Mouse (Mus musculus): ENCODE measurements around the gene Bmi1. TPM values are rescaled to one million over a fixed set of nuclear protein-coding genes. Genes with fewer than 3 reads are reported as not detected.

The Bmi1 gene
- polyA plus RNA-seq (2014; fragmentation: Nextera tagmentation; extraction: Ambion mirVana): 17.7 and 19.6 TPM in 2 replicates

DNA sequence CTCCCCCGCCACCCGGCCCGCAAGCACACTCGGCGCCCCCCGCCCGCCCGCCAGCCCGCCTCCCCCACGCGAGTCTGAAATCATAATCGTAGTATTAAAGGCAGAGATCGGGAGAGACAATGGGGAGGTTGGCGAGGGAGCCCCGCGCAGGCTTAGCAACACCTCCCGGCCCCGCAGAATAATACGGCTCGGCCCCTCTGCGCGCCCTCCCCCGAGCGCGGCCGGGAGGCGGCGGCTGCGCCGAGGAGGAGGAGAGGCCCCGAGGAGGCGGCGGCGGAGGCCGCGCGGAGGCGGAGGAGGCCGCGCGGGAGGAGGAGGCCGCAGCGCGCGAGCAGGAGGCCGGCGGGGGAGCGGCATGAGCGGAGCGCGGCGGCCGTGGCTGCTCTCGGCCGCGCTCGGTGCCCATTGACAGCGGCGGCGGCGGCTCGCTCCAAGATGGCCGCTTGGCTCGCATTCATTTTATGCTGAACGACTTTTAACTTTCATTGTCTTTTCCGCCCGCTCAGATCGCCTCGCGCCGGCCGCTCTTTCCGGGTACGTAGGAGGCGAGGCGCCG lies at the start of gene Bmi1:
Gene Bmi1 (plus strand): TSS at position 83 of the 556 bp plus-strand sequence.
- Histone ChIP-seq H3K4me2 (ENCODE audit: low read length) (peak within 1 kb of the TSS; percentile 89), H3K4me3 (ENCODE audit: control insufficient read depth in 1 of 2, insufficient read depth in 1 of 2, low read depth in 1 of 2, low read length in 2 of 2) (peak within 1 kb of the TSS; percentile 90 to 99), H3K4me1 (ENCODE audit: control insufficient read depth in 2 of 2, insufficient read depth in 2 of 2, low read length in 2 of 2) (peaks cover 9 to 16% of the 10 kb centered on the region in 2 experiments), H3K36me3 (ENCODE audit: control insufficient read depth, insufficient read depth, low read length) (peaks cover 8% of the 10 kb centered on the region; the same call in 1 of the 2 replicates), H3K9ac (ENCODE audit: low read length) (peak within 1 kb of the TSS; percentile 95), H3K27ac (replicated peaks in 1 of 2; ENCODE audit: control insufficient read depth in 1 of 2, insufficient read depth in 1 of 2, low read depth in 2 of 2, low read length in 2 of 2) (peak within 1 kb of the TSS; percentile 91 to 94), H3K9me3 (ENCODE audit: control insufficient read depth, low read length) (no peaks in the 10 kb centered on the region), H3K27me3 (ENCODE audit: control insufficient read depth, insufficient read depth, low read length) (peaks cover 17% of the 10 kb centered on the region)
- under 1% methylated on average over 57 of the region's 77 CpGs for WGBS
- peak; percentile 31 for ATAC-seq (ENCODE audit: insufficient number of reproducible peaks, insufficient read depth, low FRiP score, low read depth)

DNA sequence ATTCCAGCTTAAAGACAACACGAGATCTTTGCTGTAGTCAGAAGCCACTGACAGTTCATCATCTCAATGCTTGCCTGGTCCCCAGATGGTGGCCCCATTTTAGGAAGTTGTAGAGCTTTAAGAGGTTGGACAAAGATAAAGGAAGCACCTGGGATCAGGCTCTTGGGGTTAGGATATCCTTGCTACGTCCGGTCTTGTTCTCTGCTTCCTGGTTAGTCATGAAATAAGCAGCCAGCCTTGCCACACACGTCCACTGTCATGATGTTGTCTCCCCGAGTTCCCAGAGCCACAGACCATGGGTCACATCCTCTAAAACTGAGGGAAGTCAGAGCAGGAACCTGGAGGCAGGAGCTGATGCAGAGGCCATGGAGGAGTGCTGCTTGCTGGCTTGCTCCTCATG lies 46.3 kb upstream of the Bmi1 start:
- H3K4me3 ChIP-seq (ENCODE audit: control insufficient read depth in 1 of 2, insufficient read depth in 1 of 2, low read depth in 1 of 2, low read length in 2 of 2): no peak overlapping the region
- H3K4me1 ChIP-seq (ENCODE audit: control insufficient read depth in 2 of 2, insufficient read depth in 2 of 2, low read length in 2 of 2): peaks cover 0 to 2% of the 10 kb centered on the region in 2 experiments; a peak in 2 of 4 replicates
- no peaks in the 10 kb centered on the region for H3K36me3 ChIP-seq (ENCODE audit: control insufficient read depth, insufficient read depth, low read length)
- H3K9ac ChIP-seq (ENCODE audit: low read length): no peak overlapping the region
- ATAC-seq (ENCODE audit: insufficient number of reproducible peaks, insufficient read depth, low FRiP score, low read depth): no peak
- H3K4me2 ChIP-seq (ENCODE audit: low read length): no peak overlapping the region
- no peaks in the 10 kb centered on the region for H3K9me3 ChIP-seq (ENCODE audit: control insufficient read depth, low read length)
- H3K27ac ChIP-seq (replicated peaks in 1 of 2; ENCODE audit: control insufficient read depth in 1 of 2, insufficient read depth in 1 of 2, low read depth in 2 of 2, low read length in 2 of 2): no peak overlapping the region
- H3K27me3 ChIP-seq (ENCODE audit: control insufficient read depth, insufficient read depth, low read length): no peaks in the 10 kb centered on the region
- 62% methylated on average over 5 of the region's 5 CpGs for WGBS

DNA sequence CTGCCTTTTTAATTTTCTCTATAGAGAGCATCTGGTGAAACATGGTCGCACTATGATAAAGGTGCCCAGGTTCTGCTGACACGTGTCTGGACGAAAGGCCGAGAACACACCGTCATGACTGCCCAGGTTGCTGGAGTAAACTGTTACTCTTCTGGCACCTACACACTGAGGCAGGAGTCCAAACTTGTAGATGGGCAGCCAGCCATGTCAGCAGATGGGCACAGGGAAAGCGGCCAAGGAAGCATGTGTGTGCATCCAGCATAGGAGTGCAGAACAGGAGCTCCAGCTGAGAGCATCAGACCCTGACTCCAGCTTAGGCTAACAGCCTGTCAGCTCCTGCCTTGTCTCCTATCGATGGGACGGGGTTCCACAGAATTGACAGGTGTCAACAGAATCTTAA lies 41.8 kb upstream of the Bmi1 start:
- Histone ChIP-seq H3K4me1 (ENCODE audit: control insufficient read depth in 2 of 2, insufficient read depth in 2 of 2, low read length in 2 of 2) (no peaks in the 10 kb centered on the region), H3K9ac (ENCODE audit: low read length) (no peak overlapping the region), H3K27ac (replicated peaks in 1 of 2; ENCODE audit: control insufficient read depth in 1 of 2, insufficient read depth in 1 of 2, low read depth in 2 of 2, low read length in 2 of 2) (no peak overlapping the region), H3K9me3 (ENCODE audit: control insufficient read depth, low read length) (0 out of 2 replicates have a peak, but pooled peaks cover 3% of the 10 kb centered on the region), H3K36me3 (ENCODE audit: control insufficient read depth, insufficient read depth, low read length) (no peaks in the 10 kb centered on the region), H3K27me3 (ENCODE audit: control insufficient read depth, insufficient read depth, low read length) (no peaks in the 10 kb centered on the region), H3K4me2 (ENCODE audit: low read length) (no peak overlapping the region), H3K4me3 (ENCODE audit: control insufficient read depth in 1 of 2, insufficient read depth in 1 of 2, low read depth in 1 of 2, low read length in 2 of 2) (no peak overlapping the region)
- 85% methylated on average over 8 of the region's 8 CpGs for WGBS
- ATAC-seq (ENCODE audit: insufficient number of reproducible peaks, insufficient read depth, low FRiP score, low read depth): no peak

DNA sequence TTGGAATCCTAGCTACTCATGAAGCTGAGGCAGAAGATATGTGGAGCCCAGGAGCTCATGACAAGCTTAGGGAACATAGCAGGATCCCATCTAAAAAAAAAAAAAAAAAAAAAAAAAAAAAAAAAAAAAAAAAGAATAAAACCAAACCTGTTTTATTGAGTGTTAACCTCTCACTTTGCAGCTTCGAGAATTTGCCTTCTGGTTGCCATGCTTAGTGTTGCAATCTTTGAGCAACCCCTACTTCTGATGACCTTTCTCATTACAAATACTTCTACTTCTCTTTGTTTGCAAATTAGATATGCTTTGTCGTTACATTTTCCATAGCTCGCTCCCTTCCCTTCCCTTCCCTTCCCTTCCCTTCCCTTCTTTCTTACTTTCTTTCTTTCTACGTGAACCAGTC lies 28.3 kb upstream of the Bmi1 start:
- Histone ChIP-seq H3K27me3 (ENCODE audit: control insufficient read depth, insufficient read depth, low read length) (no peaks in the 10 kb centered on the region), H3K4me3 (ENCODE audit: control insufficient read depth in 1 of 2, insufficient read depth in 1 of 2, low read depth in 1 of 2, low read length in 2 of 2) (no peak overlapping the region), H3K9ac (ENCODE audit: low read length) (no peak overlapping the region), H3K4me2 (ENCODE audit: low read length) (no peak overlapping the region), H3K36me3 (ENCODE audit: control insufficient read depth, insufficient read depth, low read length) (no peaks in the 10 kb centered on the region), H3K9me3 (ENCODE audit: control insufficient read depth, low read length) (no peaks in the 10 kb centered on the region), H3K27ac (replicated peaks in 1 of 2; ENCODE audit: control insufficient read depth in 1 of 2, insufficient read depth in 1 of 2, low read depth in 2 of 2, low read length in 2 of 2) (no peak overlapping the region), H3K4me1 (ENCODE audit: control insufficient read depth in 2 of 2, insufficient read depth in 2 of 2, low read length in 2 of 2) (no peaks in the 10 kb centered on the region)
- ATAC-seq (ENCODE audit: insufficient number of reproducible peaks, insufficient read depth, low FRiP score, low read depth): no peak
- 73% methylated on average over 3 of the region's 4 CpGs for WGBS

DNA sequence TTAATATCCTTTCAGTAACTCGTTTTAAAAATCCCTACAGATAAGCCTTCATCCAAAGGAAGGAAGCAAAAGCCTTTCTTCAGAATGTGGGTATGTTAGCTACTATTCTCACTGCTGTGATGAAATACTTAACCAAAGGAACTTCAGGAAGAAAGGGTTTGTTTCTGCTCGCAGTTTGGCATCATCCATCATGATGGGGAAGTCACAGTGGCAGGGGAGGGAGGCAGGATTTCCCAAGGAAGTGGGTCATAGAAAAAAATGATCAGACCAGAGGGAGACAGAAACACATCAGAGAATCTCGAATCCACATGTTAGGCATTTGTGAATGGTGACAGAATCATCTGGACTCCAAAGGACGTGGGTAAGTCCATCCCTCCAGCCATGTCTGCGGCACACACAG lies 22.0 kb upstream of the Bmi1 start:
- Histone ChIP-seq H3K27ac (replicated peaks in 1 of 2; ENCODE audit: control insufficient read depth in 1 of 2, insufficient read depth in 1 of 2, low read depth in 2 of 2, low read length in 2 of 2) (no peak overlapping the region), H3K4me2 (ENCODE audit: low read length) (no peak overlapping the region), H3K9ac (ENCODE audit: low read length) (no peak overlapping the region), H3K4me3 (ENCODE audit: control insufficient read depth in 1 of 2, insufficient read depth in 1 of 2, low read depth in 1 of 2, low read length in 2 of 2) (no peak overlapping the region), H3K27me3 (ENCODE audit: control insufficient read depth, insufficient read depth, low read length) (no peaks in the 10 kb centered on the region), H3K4me1 (ENCODE audit: control insufficient read depth in 2 of 2, insufficient read depth in 2 of 2, low read length in 2 of 2) (no peaks in the 10 kb centered on the region), H3K9me3 (ENCODE audit: control insufficient read depth, low read length) (no peaks in the 10 kb centered on the region), H3K36me3 (ENCODE audit: control insufficient read depth, insufficient read depth, low read length) (no peaks in the 10 kb centered on the region)
- ATAC-seq (ENCODE audit: insufficient number of reproducible peaks, insufficient read depth, low FRiP score, low read depth): no peak
- 60% methylated on average over 5 of the region's 5 CpGs for WGBS

DNA sequence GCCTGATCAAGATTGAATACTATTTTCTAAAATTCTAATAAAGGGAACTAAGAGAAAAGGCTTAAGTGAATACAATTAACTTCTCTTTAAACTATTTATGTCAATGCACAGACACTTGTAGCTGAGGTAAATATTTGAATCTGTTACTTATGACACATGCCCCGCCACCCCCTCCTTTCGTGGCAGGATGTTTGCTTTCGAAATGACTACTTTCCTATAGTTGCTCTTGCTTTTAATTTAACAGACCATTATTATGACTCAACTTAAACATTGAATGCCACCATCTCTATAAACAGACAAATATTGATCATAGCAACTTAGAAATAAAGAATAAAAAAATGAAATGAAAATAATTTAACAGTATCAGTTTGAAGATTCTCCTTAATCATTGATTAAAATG lies 12.8 kb upstream of the Bmi1 start:
- Histone ChIP-seq H3K4me2 (ENCODE audit: low read length) (no peak overlapping the region), H3K4me3 (ENCODE audit: control insufficient read depth in 1 of 2, insufficient read depth in 1 of 2, low read depth in 1 of 2, low read length in 2 of 2) (no peak overlapping the region), H3K36me3 (ENCODE audit: control insufficient read depth, insufficient read depth, low read length) (no peaks in the 10 kb centered on the region), H3K9me3 (ENCODE audit: control insufficient read depth, low read length) (no peaks in the 10 kb centered on the region), H3K4me1 (ENCODE audit: control insufficient read depth in 2 of 2, insufficient read depth in 2 of 2, low read length in 2 of 2) (no peaks in the 10 kb centered on the region), H3K27me3 (ENCODE audit: control insufficient read depth, insufficient read depth, low read length) (peaks cover 6% of the 10 kb centered on the region; the same call in 1 of the 2 replicates), H3K9ac (ENCODE audit: low read length) (no peak overlapping the region), H3K27ac (replicated peaks in 1 of 2; ENCODE audit: control insufficient read depth in 1 of 2, insufficient read depth in 1 of 2, low read depth in 2 of 2, low read length in 2 of 2) (no peak overlapping the region)
- ATAC-seq (ENCODE audit: insufficient number of reproducible peaks, insufficient read depth, low FRiP score, low read depth): no peak
- 85% methylated on average over 3 of the region's 3 CpGs for WGBS

DNA sequence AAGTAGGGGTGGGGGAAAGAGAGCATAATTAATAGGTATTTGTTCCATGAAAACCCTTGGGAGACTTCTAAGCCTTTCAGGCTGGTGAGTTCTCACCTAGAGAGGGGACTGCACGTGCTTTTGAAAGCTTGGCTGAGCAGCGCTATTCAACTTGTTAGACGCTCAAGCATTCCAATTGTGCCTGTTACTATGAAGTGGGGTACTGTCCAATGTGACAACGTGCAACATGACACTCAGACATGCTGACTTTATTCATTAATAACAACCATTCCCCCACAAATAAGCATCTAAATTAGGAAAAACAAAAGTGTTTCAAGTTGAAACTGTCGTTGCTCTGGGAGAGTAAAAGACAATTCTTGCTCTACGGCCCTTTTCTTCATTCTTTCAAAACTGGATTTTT lies 5.8 kb upstream of the Bmi1 start:
- Histone ChIP-seq H3K27ac (replicated peaks in 1 of 2; ENCODE audit: control insufficient read depth in 1 of 2, insufficient read depth in 1 of 2, low read depth in 2 of 2, low read length in 2 of 2) (no peak overlapping the region), H3K4me1 (ENCODE audit: control insufficient read depth in 2 of 2, insufficient read depth in 2 of 2, low read length in 2 of 2) (peaks cover 0 to 2% of the 10 kb centered on the region in 2 experiments; a peak in 2 of 4 replicates), H3K27me3 (ENCODE audit: control insufficient read depth, insufficient read depth, low read length) (peaks cover 10% of the 10 kb centered on the region; the same call in 1 of the 2 replicates), H3K9ac (ENCODE audit: low read length) (no peak overlapping the region), H3K9me3 (ENCODE audit: control insufficient read depth, low read length) (no peaks in the 10 kb centered on the region), H3K36me3 (ENCODE audit: control insufficient read depth, insufficient read depth, low read length) (0 out of 2 replicates have a peak, but pooled peaks cover 4% of the 10 kb centered on the region), H3K4me3 (ENCODE audit: control insufficient read depth in 1 of 2, insufficient read depth in 1 of 2, low read depth in 1 of 2, low read length in 2 of 2) (no peak overlapping the region), H3K4me2 (ENCODE audit: low read length) (peak overlapping the region; percentile 25; the same call in 1 of the 2 replicates)
- WGBS: 22% methylated on average over 6 of the region's 6 CpGs
- ATAC-seq (ENCODE audit: insufficient number of reproducible peaks, insufficient read depth, low FRiP score, low read depth): no peak
